Mouse (Mus musculus) limb, embryonic 12.5 days (tissue): ENCODE data around the gene Fads2. TPM values are rescaled to one million over a fixed set of nuclear protein-coding genes. Genes with fewer than 3 reads are reported as not detected.
A peak's percentile ranks its signal among the peaks of the same experiment; 100 is the strongest.

ENCODE experiments used
- ATAC-seq: fragments of 200-750 bp; cut with Nextera tagmentation; 2 replicates; pipeline ENCODE4 v1.8.0; 2017; ENCODE audit warnings: low read depth, moderate TSS enrichment; ENCODE audit not compliant: insufficient number of reproducible peaks, insufficient read depth, low FRiP score, low TSS enrichment
- H3K27ac ChIP-seq: fragments of 300-500 bp; sonication (generic); 2 replicates; pipeline ENCODE4 v1.5.1; 2016; ENCODE audit warnings: mild to moderate bottlenecking, moderate library complexity
- H3K27me3 ChIP-seq: fragments of 300-500 bp; sonication (generic); 2 replicates; pipeline ENCODE4 v1.6.1; 2016; ENCODE audit warnings: mild to moderate bottlenecking, moderate library complexity
- H3K36me3 ChIP-seq: fragments of 300-500 bp; sonication (generic); 2 replicates; pipeline ENCODE4 v1.6.1; 2016; ENCODE audit warnings: mild to moderate bottlenecking, moderate library complexity
- H3K4me1 ChIP-seq: fragments of 300-500 bp; sonication (generic); replicated peaks from 2 replicates; pipeline ENCODE4 v1.6.1; 2016
- H3K4me2 ChIP-seq: fragments of 300-500 bp; sonication (generic); 2 replicates; pipeline ENCODE4 v1.6.1; 2016; ENCODE audit warnings: mild to moderate bottlenecking, moderate library complexity
- H3K4me3 ChIP-seq: fragments of 300-500 bp; sonication (generic); replicated peaks from 2 replicates; pipeline ENCODE4 v1.5.1; 2016; ENCODE audit warnings: mild to moderate bottlenecking
- H3K9ac ChIP-seq: fragments of 300-500 bp; sonication (generic); replicated peaks from 2 replicates; pipeline ENCODE4 v1.6.1; 2016; ENCODE audit warnings: mild to moderate bottlenecking, moderate library complexity
- H3K9me3 ChIP-seq: fragments of 300-500 bp; sonication (generic); 2 replicates; pipeline ENCODE4 v1.6.1; 2016; ENCODE audit warnings: mild to moderate bottlenecking, moderate library complexity
- WGBS: fragments of 180-500 bp; shearing (Covaris S2); methylation state at CpG from one replicate; pipeline ENCODE4 v1.1.7; 2016; 5-methylcytosine and 5-hydroxymethylcytosine counted together
- polyA plus RNA-seq: library from polyadenylated mRNA; unstranded; fragments of >200 nt; fragmentation: Nextera tagmentation; extraction: Ambion mirVana; gene quantifications from 2 replicates; pipeline ENCODE4 v1.2.1, GENCODE M21; 2016

Fads2 gene
- polyA plus RNA-seq, 1 experiment from 2014 or later: 117 TPM

- no peak for ATAC-seq
- 94% methylated on average over 10 of the region's 10 CpGs for WGBS
- no peaks in the 10 kb centered on the region for H3K27me3 ChIP-seq
- H3K9ac ChIP-seq: no peak overlapping the region
- no peak overlapping the region for H3K4me2 ChIP-seq
- H3K36me3 ChIP-seq: peaks cover 4% of the 10 kb centered on the region; the same call in 1 of the 2 replicates
- H3K9me3 ChIP-seq: no peaks in the 10 kb centered on the region
- no peak overlapping the region for H3K4me3 ChIP-seq
- H3K27ac ChIP-seq: no peak overlapping the region
- peaks cover 13% of the 10 kb centered on the region for H3K4me1 ChIP-seq
Observed at GRCm38 (mm10) chr19:10053692-10054260, 47.8 kb downstream of the Fads2 start.

DNA sequence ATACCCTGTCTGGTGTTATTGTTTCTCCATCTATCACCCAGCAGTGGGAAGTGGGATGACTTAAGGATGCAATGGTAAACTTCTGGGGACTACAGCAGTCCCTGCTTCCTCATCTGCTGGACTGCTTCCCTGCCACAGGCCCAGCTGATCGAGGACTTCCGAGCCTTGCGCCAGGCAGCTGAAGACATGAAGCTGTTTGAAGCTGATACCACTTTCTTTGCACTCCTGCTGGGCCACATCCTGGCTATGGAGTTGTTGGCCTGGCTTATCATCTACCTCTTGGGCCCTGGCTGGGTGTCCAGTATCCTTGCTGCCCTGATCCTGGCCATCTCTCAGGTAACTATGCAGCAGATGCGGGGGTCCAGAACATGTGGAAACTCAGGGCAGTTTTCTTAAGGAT, 48.8 kb downstream of the Fads2 start:
- Histone ChIP-seq H3K27me3 (no peaks in the 10 kb centered on the region), H3K9ac (no peak overlapping the region), H3K9me3 (no peaks in the 10 kb centered on the region), H3K4me1 (peaks cover 10% of the 10 kb centered on the region), H3K36me3 (peaks cover 4% of the 10 kb centered on the region; the same call in 1 of the 2 replicates), H3K4me2 (no peak overlapping the region), H3K27ac (no peak overlapping the region), H3K4me3 (no peak overlapping the region)
- no peak for ATAC-seq
- 94% methylated on average over 4 of the region's 4 CpGs for WGBS

DNA sequence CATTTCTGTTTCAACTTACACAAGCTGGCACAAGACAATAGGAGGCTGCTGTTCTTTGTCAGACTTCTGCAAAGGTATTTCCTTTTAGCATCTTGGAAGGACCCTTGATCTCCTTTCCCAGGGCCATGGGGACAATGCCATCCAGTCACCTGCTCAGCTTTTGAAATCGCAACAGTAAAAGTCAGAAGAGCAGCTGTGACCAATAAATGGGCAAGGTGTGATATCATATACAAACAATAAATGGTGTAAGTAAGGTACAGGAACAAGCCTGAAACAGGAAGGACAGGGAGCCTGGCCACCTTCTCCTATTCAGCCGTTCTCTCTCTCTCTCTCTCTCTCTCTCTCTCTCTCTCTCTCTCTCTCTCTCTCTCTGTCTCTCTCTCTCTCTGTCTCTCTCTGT, 51.1 kb downstream of the Fads2 start:
- Histone ChIP-seq H3K9ac (no peak overlapping the region), H3K9me3 (no peaks in the 10 kb centered on the region), H3K4me2 (no peak overlapping the region), H3K27ac (no peak overlapping the region), H3K4me1 (peaks cover 6% of the 10 kb centered on the region), H3K4me3 (no peak overlapping the region), H3K27me3 (no peaks in the 10 kb centered on the region), H3K36me3 (no peaks in the 10 kb centered on the region)
- no peak for ATAC-seq
- WGBS: 68% methylated on average over 2 of the region's 2 CpGs

GRCm38 (mm10) chr19:10049533-10049932, 52.0 kb downstream of the Fads2 start:
- H3K27me3 ChIP-seq: no peaks in the 10 kb centered on the region
- H3K36me3 ChIP-seq: no peaks in the 10 kb centered on the region
- H3K4me1 ChIP-seq: peaks cover 6% of the 10 kb centered on the region
- H3K4me2 ChIP-seq: no peak overlapping the region
- no peak for ATAC-seq
- H3K9me3 ChIP-seq: no peaks in the 10 kb centered on the region
- no peak overlapping the region for H3K27ac ChIP-seq
- H3K4me3 ChIP-seq: no peak overlapping the region
- H3K9ac ChIP-seq: no peak overlapping the region

DNA sequence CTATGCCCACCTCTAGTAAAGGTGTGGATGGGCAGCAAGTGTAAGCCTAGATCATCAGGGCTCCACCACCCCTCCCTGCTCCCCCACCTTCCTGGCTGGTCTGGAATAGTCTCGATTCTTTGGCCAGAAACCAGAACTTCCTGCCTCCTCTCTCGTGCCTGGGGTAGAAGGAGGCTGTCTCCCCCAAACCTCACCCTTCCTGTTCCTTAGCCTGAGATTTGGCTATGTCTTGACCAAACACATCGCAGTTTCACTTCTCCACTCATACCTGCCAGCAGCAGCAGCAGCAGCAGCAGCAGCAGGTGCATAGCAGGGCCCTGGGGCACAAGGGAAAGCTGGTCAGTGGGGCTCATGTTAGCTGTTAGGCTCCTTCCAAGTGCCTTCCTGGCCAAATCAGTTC, 54.6 kb downstream of the Fads2 start:
- Histone ChIP-seq H3K4me3 (no peak overlapping the region), H3K27ac (no peak overlapping the region), H3K27me3 (peaks cover 9% of the 10 kb centered on the region; the same call in 1 of the 2 replicates), H3K4me2 (no peak overlapping the region), H3K36me3 (no peaks in the 10 kb centered on the region), H3K4me1 (peaks cover 12% of the 10 kb centered on the region), H3K9me3 (no peaks in the 10 kb centered on the region), H3K9ac (no peak overlapping the region)
- no peak for ATAC-seq
- WGBS: 62% methylated on average over 3 of the region's 3 CpGs

DNA sequence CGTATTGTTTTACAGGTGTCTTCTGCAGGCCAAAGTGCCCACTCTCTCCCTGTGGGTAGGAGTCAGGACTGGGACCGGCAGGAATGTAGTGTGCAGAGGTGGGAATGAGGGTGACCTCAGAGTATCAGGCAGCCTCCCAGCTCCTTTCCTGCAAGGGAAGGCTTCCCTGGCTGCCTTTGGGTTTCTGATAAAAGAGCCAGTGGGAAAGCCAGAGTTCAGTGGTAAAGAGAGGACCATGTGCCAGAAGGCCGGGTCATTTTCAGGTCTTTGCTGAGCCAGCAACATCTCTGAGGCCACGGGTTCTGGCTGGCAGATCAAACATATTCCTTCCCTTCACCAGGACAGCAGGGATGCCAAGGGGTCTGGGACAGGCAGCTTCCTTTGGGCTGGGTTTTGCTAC, 55.2 kb downstream of the Fads2 start:
- no peak overlapping the region for H3K4me2 ChIP-seq
- H3K9ac ChIP-seq: no peak overlapping the region
- H3K4me1 ChIP-seq: peaks cover 16% of the 10 kb centered on the region
- H3K27ac ChIP-seq: no peak overlapping the region
- WGBS: 67% methylated on average over 4 of the region's 4 CpGs
- H3K9me3 ChIP-seq: no peaks in the 10 kb centered on the region
- no peak overlapping the region for H3K4me3 ChIP-seq
- no peak for ATAC-seq
- peaks cover 9% of the 10 kb centered on the region; the same call in 1 of the 2 replicates for H3K27me3 ChIP-seq
- H3K36me3 ChIP-seq: no peaks in the 10 kb centered on the region

DNA sequence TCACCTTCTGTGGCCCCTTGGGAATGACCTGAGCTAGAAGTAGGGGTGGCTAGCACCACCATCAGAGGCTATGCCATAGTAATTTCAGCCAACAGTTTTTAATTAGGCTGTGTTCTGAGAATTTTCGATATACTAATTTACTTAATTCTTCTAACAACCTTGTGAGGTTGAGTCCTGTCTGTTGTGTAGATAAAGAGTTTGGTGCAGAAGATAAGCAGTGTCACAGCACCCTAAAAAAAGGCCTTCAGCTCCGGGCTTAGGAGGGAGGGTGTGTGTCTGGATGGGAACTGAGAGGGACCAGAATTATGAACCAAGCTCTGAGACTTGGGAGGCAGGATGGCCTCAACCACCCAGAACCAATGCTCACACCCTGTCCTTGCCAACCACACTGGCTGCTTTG, 55.8 kb downstream of the Fads2 start:
- H3K27ac ChIP-seq: no peak overlapping the region
- ATAC-seq: no peak

DNA sequence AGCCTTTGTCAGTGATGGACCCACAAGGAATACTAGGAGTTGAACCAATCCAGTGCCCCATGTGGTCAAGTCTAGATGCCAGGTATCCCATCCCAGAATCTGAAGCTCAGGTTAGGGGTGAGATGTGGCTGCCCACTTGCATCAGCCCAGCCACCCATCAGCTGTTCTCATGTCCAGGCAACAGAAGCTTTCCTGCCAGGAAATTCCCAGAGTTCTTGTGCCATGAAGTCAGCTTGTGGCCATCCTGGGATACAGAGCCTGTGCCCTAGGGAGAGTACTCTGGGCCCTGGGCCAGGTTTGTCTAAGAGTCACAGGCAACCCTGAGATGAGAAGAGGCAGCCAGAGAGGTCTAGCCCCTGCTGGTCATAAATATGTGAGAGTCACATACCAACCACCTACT, 57.9 kb downstream of the Fads2 start:
- Histone ChIP-seq H3K9me3 (no peaks in the 10 kb centered on the region), H3K9ac (no peak overlapping the region), H3K4me1 (peaks cover 25% of the 10 kb centered on the region), H3K36me3 (no peaks in the 10 kb centered on the region), H3K4me2 (no peak overlapping the region), H3K27me3 (peaks cover 9% of the 10 kb centered on the region; the same call in 1 of the 2 replicates), H3K27ac (no peak overlapping the region), H3K4me3 (no peak overlapping the region)
- ATAC-seq: no peak

More for the DNA sequence above, 55.8 kb downstream of the Fads2 start:
- no peaks in the 10 kb centered on the region for H3K9me3 ChIP-seq
- H3K27me3 ChIP-seq: peaks cover 9% of the 10 kb centered on the region; the same call in 1 of the 2 replicates
- H3K4me3 ChIP-seq: no peak overlapping the region
- no peaks in the 10 kb centered on the region for H3K36me3 ChIP-seq
- no peak overlapping the region for H3K9ac ChIP-seq
- H3K4me2 ChIP-seq: no peak overlapping the region
- peaks cover 22% of the 10 kb centered on the region for H3K4me1 ChIP-seq
- 78% methylated on average over 2 of the region's 2 CpGs for WGBS

DNA sequence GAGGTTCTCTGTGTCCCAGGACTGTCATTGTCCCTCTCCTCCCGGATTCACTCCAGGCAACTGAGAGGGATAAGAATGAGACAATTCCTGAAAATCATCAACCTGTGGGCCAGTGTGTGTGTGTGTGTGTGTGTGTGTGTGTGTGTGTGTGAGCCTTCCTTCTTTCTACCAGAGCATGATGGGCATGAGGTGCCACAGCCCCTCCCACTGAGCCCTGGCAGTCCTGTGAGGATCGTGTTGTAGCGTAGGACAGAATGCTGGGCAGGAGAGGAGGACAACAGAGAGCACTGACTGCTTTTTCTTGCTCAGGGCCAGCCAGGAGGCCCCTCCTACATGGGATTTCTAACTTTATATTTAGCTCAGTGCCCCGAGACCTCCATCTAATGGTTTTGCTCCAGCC, 58.7 kb downstream of the Fads2 start:
- Histone ChIP-seq H3K4me2 (no peak overlapping the region; the same call in 1 of the 2 replicates), H3K27me3 (peaks cover 9% of the 10 kb centered on the region; the same call in 1 of the 2 replicates), H3K4me3 (no peak overlapping the region), H3K36me3 (no peaks in the 10 kb centered on the region), H3K27ac (no peak overlapping the region), H3K9ac (no peak overlapping the region), H3K9me3 (no peaks in the 10 kb centered on the region), H3K4me1 (peaks cover 25% of the 10 kb centered on the region)
- ATAC-seq: no peak
- 86% methylated on average over 4 of the region's 4 CpGs for WGBS

GRCm38 (mm10) chr19:10042232-10042631, 59.3 kb downstream of the Fads2 start:
- Histone ChIP-seq H3K4me3 (peak overlapping the region; percentile 67), H3K4me1 (peaks cover 25% of the 10 kb centered on the region), H3K9me3 (no peaks in the 10 kb centered on the region), H3K27me3 (peaks cover 9% of the 10 kb centered on the region; the same call in 1 of the 2 replicates), H3K4me2 (peak overlapping the region; percentile 98), H3K36me3 (no peaks in the 10 kb centered on the region), H3K9ac (peak overlapping the region; percentile 72), H3K27ac (no peak overlapping the region)
- peak; percentile 21; the same call in 1 of the 2 replicates for ATAC-seq
- 62% methylated on average over 6 of the region's 6 CpGs for WGBS

DNA sequence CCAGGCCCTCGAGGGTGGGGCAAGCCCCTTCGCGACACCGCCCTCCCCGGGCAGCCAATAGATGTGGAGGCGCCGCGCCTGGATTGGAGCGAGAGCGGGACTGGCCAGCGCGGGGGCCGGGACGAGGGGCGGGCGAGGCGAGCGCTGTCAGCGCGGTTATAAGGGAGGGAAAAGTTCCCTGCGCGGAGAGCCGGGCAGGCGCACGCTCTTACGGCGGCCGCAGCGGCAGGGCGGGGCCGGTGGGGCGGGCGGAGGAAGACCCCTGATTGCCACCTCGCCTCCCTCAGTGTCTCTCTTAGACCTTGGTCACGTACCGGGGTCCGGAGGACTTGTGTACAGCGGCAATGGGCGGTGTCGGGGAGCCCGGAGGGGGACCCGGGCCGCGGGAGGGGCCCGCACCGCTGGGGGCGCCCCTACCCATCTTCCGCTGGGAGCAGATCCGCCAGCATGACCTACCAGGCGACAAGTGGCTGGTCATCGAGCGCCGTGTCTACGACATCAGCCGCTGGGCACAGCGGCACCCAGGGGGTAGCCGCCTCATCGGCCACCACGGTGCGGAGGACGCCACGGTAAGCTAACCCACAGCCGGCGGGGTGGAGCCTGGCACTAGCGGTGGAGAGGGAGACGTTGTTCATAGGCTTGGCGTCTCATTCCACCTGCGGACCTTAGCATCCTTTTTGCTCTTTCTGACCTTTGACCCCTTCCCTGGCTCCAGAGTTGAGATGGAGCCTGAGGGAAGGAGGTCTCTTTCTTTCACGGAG, 60.0 kb downstream of the Fads2 start, which contains the start of gene Fads3:
Gene Fads3, plus strand, starts transcription at position 182 of the 761 bp plus-strand sequence.
- Histone ChIP-seq H3K9ac (peak within 1 kb of the TSS; percentile 72), H3K27me3 (peaks cover 9% of the 10 kb centered on the region; the same call in 1 of the 2 replicates), H3K4me1 (peaks cover 25% of the 10 kb centered on the region), H3K27ac (peak within 1 kb of the TSS; percentile 31), H3K4me2 (peak within 1 kb of the TSS; percentile 98), H3K4me3 (peak within 1 kb of the TSS; percentile 67), H3K36me3 (no peaks in the 10 kb centered on the region), H3K9me3 (no peaks in the 10 kb centered on the region)
- WGBS: 1% methylated on average over 68 of the region's 69 CpGs
- ATAC-seq: peak; percentile 73
